Mouse (Mus musculus) myocyte (in vitro differentiated cells): ENCODE results near the gene Cd79b. TPM values are rescaled to one million over a fixed set of nuclear protein-coding genes. Genes with fewer than 3 reads are reported as not detected.

Experiments
- H3K27me3 ChIP-seq: one replicate; pipeline ENCODE4 v1.6.1; 2011; ENCODE audit not compliant: control insufficient read depth, insufficient read depth, insufficient read length
- H3K36me3 ChIP-seq: one replicate; pipeline ENCODE4 v1.6.1; 2011; ENCODE audit not compliant: control insufficient read depth, insufficient read depth
- H3K4me2 ChIP-seq: one replicate; pipeline ENCODE4 v1.6.1; 2011; ENCODE audit warnings: low read depth, control low read depth
- H3K4me3 ChIP-seq: one replicate; pipeline ENCODE4 v1.5.1; 2011; ENCODE audit warnings: mild to moderate bottlenecking, control low read depth, moderate library complexity
- H3K79me2 ChIP-seq: one replicate; pipeline ENCODE4 v1.6.1; 2011; ENCODE audit not compliant: control insufficient read depth, insufficient read depth
- H3ac ChIP-seq: one replicate; pipeline ENCODE4 v1.6.1; 2011; ENCODE audit not compliant: control insufficient read depth, insufficient read length
- CEBPB ChIP-seq: IDR thresholded peaks from 2 replicates; pipeline ENCODE4 v1.6.1; 2011; ENCODE audit warnings: mild to moderate bottlenecking, moderate library complexity; ENCODE audit not compliant: poor library complexity, insufficient read depth, severe bottlenecking
- E2F4 ChIP-seq: IDR thresholded peaks from one replicate; pipeline ENCODE4 v1.6.1; 2011; ENCODE audit warnings: mild to moderate bottlenecking, control low read depth, moderate library complexity; ENCODE audit not compliant: insufficient read depth
- MAX ChIP-seq: IDR thresholded peaks from one replicate; pipeline ENCODE4 v1.6.1; 2011; ENCODE audit warnings: low read depth, mild to moderate bottlenecking, control low read depth
- MYOD1 ChIP-seq, 3 experiments: IDR thresholded peaks; one replicate each; pipeline ENCODE4 v1.6.1; 2011; ENCODE audit warnings: control low read depth in 2 of 3, low read depth in 2 of 3, mild to moderate bottlenecking in 2 of 3, moderate library complexity in 1 of 3; ENCODE audit not compliant: insufficient read length in 2 of 3, control insufficient read depth in 1 of 3
- MYOG ChIP-seq, 3 experiments: IDR thresholded peaks; one replicate each; pipeline ENCODE4 v1.6.1; 2011; ENCODE audit warnings: control low read depth in 2 of 3, low read depth in 2 of 3, mild to moderate bottlenecking in 2 of 3; ENCODE audit not compliant: insufficient read length in 2 of 3, control insufficient read depth in 1 of 3, insufficient read depth in 1 of 3
- POLR2A ChIP-seq: IDR thresholded peaks from one replicate; pipeline ENCODE4 v1.6.1; 2011; ENCODE audit warnings: low read depth, mild to moderate bottlenecking, control low read depth, moderate library complexity; ENCODE audit not compliant: insufficient read length
- POLR2AphosphoS2 ChIP-seq: IDR thresholded peaks from one replicate; pipeline ENCODE4 v1.6.1; 2011; ENCODE audit warnings: low read depth, control low read depth; ENCODE audit not compliant: insufficient read length
- REST ChIP-seq: IDR thresholded peaks from one replicate; pipeline ENCODE4 v1.6.1; 2011; ENCODE audit warnings: mild to moderate bottlenecking, control low read depth, moderate library complexity; ENCODE audit not compliant: insufficient read depth, insufficient read length
- SRF ChIP-seq: IDR thresholded peaks from one replicate; pipeline ENCODE4 v1.6.1; 2011; ENCODE audit warnings: low read depth; ENCODE audit not compliant: control insufficient read depth, insufficient read length
- TCF12 ChIP-seq: IDR thresholded peaks from one replicate; pipeline ENCODE4 v1.6.1; 2011; ENCODE audit warnings: mild to moderate bottlenecking, control low read depth; ENCODE audit not compliant: poor library complexity, insufficient read depth, severe bottlenecking
- TCF3 ChIP-seq: IDR thresholded peaks from one replicate; pipeline ENCODE4 v1.6.1; 2011; ENCODE audit warnings: low read depth, control low read depth; ENCODE audit not compliant: insufficient read length
- USF1 ChIP-seq: IDR thresholded peaks from one replicate; pipeline ENCODE4 v1.6.1; 2011; ENCODE audit warnings: low read depth, mild to moderate bottlenecking, control low read depth, moderate library complexity
- polyA plus RNA-seq: library from polyadenylated mRNA; unstranded; fragments of >200 nt; fragmentation: generic; extraction: Trizol; gene quantifications from one replicate; pipeline ENCODE4 v1.2.1, GENCODE M21; 2012; ENCODE audit warnings: missing spikeins

The Cd79b gene
- polyA plus RNA-seq, 1 experiment = not detected

DNA sequence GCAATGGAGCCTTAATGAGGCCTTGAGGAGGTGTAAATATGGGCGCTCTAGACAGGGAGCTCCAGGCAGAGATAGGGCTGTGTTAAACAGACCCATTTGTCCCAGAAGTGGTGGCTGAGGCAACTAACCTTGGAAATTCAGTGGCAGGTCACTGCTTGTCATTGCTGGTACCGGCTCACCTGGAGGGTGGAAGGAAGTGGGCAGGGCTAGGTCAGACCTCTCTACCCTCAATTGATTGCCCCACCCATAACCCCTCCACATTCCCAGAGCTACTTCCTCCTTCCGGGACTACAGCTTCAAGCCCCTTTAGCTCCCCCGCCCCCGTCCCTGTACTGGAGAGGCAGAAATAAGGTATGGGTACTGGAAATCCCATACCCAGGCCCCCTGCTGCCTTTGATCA is 1.0 kb downstream of the Cd79b start:
- no peaks in the 10 kb centered on the region for H3K79me2 ChIP-seq
- no peaks in the 10 kb centered on the region for H3K36me3 ChIP-seq
- TF ChIP-seq TCF12 (no peak), POLR2AphosphoS2 (no peak), USF1 (no peak), MYOD1 (IDR thresholded peaks at IDR 0.05; ENCODE audit: control insufficient read depth in 1 of 3, insufficient read length in 2 of 3, low read depth in 2 of 3) (no peak), MAX (no peak), REST (no peak), CEBPB (no peak)
- no peak overlapping the region for H3K4me2 ChIP-seq
- H3ac ChIP-seq = no peak overlapping the region
- H3K4me3 ChIP-seq = no peak overlapping the region
- peaks cover 58% of the 10 kb centered on the region for H3K27me3 ChIP-seq

DNA sequence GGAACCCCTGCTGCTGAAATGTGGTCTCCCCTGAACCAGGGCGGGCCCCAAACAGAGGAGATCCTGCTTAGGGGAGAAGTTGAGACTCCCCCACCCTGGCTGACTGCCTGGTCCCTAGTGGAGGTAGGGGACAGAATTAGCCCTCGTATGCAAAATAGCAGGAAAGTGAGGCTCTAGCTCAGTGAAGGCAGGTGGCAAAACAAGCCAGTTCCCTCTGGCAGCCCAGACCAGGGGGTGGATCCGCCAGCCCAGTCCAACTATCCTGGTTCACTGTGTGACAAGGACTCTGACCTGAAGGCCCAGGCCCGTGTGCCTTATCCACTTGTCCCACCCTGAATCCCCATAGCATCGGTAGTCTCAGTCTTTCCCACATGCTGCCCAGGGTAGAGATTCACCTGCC is 4.4 kb downstream of the Cd79b start:
- no peaks in the 10 kb centered on the region for H3K36me3 ChIP-seq
- no peak overlapping the region for H3K4me2 ChIP-seq
- H3K27me3 ChIP-seq = peaks cover 35% of the 10 kb centered on the region
- TF ChIP-seq POLR2A = no peak
- TF ChIP-seq E2F4 = no peak
- no peak for TF ChIP-seq MYOD1 (IDR thresholded peaks at IDR 0.05; ENCODE audit: control insufficient read depth in 1 of 3, insufficient read length in 2 of 3, low read depth in 2 of 3)
- TF ChIP-seq REST = no peak
- no peak for TF ChIP-seq TCF3
- no peak overlapping the region for H3ac ChIP-seq
- no peaks in the 10 kb centered on the region for H3K79me2 ChIP-seq
- H3K4me3 ChIP-seq = no peak overlapping the region

DNA sequence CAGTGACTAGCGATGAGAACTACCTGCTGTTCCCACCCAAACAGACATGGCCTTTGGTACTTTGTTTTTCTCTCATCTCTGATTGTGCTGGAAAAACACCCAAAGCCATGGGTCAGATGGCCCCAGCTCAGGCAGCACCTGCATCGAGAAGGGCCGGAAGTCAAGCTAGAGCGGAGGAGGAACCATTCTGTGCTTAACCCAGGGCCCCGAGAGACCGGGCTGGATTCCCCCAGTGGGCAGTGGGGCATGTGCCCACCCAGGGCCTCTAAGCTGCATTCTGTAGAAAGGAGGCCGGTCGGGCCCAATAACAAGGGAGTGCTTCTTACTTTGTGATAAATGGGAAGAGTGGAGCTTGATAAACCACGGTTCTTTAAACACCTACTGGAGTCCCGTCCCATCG is 6.4 kb downstream of the Cd79b start:
- TF ChIP-seq MYOG (IDR thresholded peaks at IDR 0.05; ENCODE audit: control insufficient read depth in 1 of 3, insufficient read depth in 1 of 3, insufficient read length in 2 of 3, low read depth in 2 of 3) (no peak), REST (no peak), TCF3 (no peak), POLR2AphosphoS2 (no peak), MAX (no peak), MYOD1 (IDR thresholded peaks at IDR 0.05; ENCODE audit: control insufficient read depth in 1 of 3, insufficient read length in 2 of 3, low read depth in 2 of 3) (no peak), CEBPB (no peak), USF1 (no peak)

DNA sequence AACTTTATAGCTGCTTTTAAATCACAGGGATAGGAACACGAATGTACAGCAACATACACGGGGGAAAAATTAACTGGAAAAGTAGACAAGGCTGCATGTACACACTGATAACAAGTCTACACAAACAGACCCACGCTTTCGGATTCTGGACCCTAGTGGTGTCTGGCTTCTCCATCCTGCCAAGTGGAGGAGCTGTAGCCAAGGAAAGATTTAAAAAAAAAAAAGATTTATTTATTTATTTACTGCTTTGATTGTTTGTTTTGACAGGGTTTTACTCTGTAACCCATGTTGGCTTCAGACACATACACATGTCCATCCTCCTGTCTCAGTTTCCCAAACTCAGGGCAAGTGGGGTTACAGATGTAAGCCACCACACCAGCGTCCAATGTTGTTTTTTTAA is 7.1 kb downstream of the Cd79b start:
- no peaks in the 10 kb centered on the region for H3K36me3 ChIP-seq
- no peak overlapping the region for H3K4me3 ChIP-seq
- H3ac ChIP-seq = no peak overlapping the region
- H3K27me3 ChIP-seq = peaks cover 20% of the 10 kb centered on the region
- no peak for TF ChIP-seq MAX
- TF ChIP-seq TCF12 = no peak
- TF ChIP-seq REST = no peak
- no peak for TF ChIP-seq POLR2AphosphoS2
- TF ChIP-seq MYOG (IDR thresholded peaks at IDR 0.05; ENCODE audit: control insufficient read depth in 1 of 3, insufficient read depth in 1 of 3, insufficient read length in 2 of 3, low read depth in 2 of 3) = no peak
- TF ChIP-seq CEBPB = no peak
- TF ChIP-seq SRF = no peak
- TF ChIP-seq MYOD1 (IDR thresholded peaks at IDR 0.05; ENCODE audit: control insufficient read depth in 1 of 3, insufficient read length in 2 of 3, low read depth in 2 of 3) = no peak
- TF ChIP-seq USF1 = no peak
- no peak overlapping the region for H3K4me2 ChIP-seq
- no peaks in the 10 kb centered on the region for H3K79me2 ChIP-seq

More for the DNA sequence above, 6.4 kb downstream of the Cd79b start:
- H3K36me3 ChIP-seq = no peaks in the 10 kb centered on the region
- no peak overlapping the region for H3K4me2 ChIP-seq
- H3K27me3 ChIP-seq = peaks cover 21% of the 10 kb centered on the region
- H3ac ChIP-seq = no peak overlapping the region
- no peaks in the 10 kb centered on the region for H3K79me2 ChIP-seq
- H3K4me3 ChIP-seq = no peak overlapping the region

DNA sequence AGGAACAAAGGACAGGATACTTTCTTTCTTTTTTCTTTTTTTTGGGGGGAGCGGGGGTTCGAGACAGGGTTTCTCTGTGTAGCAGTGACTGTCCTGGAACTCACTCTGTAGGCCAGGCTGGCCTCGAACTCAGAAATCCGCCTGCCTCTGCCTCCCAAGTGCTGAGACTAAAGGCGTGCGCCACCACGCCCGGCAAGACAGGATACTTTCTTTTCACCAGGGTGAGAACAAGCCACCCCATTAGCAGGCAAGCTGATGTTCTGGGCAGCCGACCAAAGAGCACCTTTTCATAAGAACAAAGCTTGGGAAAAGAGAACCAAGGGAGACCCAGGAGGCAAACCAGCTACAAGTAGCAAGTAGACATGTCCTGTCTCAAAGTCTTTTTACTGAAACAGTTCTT is 7.8 kb downstream of the Cd79b start:
- H3K4me3 ChIP-seq = no peak overlapping the region
- no peak overlapping the region for H3K4me2 ChIP-seq
- H3ac ChIP-seq = no peak overlapping the region
- H3K27me3 ChIP-seq = peaks cover 13% of the 10 kb centered on the region
- H3K36me3 ChIP-seq = no peaks in the 10 kb centered on the region
- no peak for TF ChIP-seq E2F4
- TF ChIP-seq SRF = no peak
- no peak for TF ChIP-seq REST
- TF ChIP-seq POLR2AphosphoS2 = no peak
- no peak for TF ChIP-seq MYOD1 (IDR thresholded peaks at IDR 0.05; ENCODE audit: control insufficient read depth in 1 of 3, insufficient read length in 2 of 3, low read depth in 2 of 3)
- no peak for TF ChIP-seq MAX
- no peak for TF ChIP-seq USF1
- no peak for TF ChIP-seq CEBPB
- TF ChIP-seq TCF12 = no peak
- TF ChIP-seq MYOG (IDR thresholded peaks at IDR 0.05; ENCODE audit: control insufficient read depth in 1 of 3, insufficient read depth in 1 of 3, insufficient read length in 2 of 3, low read depth in 2 of 3) = no peak
- TF ChIP-seq TCF3 = no peak
- TF ChIP-seq POLR2A = no peak
- no peaks in the 10 kb centered on the region for H3K79me2 ChIP-seq
